Mouse (Mus musculus): ENCODE measurements around the gene Zfp839. TPM values are rescaled to one million over a fixed set of nuclear protein-coding genes. Genes with fewer than 3 reads are reported as not detected.

Zfp839 gene
- total RNA-seq (2014; rRNA removed) (4.5 and 5.9 TPM in 2 replicates), polyA plus RNA-seq (2015; fragmentation: Nextera tagmentation; extraction: Ambion mirVana) (0.63 and 2.4 TPM in 2 replicates)

- ATAC-seq = peak; percentile 93
- H3K4me1 ChIP-seq (ENCODE audit: insufficient read depth) = peaks cover 5% of the 10 kb centered on the region; the same call in 1 of the 2 replicates
- TF ChIP-seq CTCF (IDR thresholded peaks at IDR 0.05; ENCODE audit: low read depth) = peak; percentile 20; the same call in 1 of the 2 replicates
- H3K27ac ChIP-seq (ENCODE audit: low read depth, low read length) = peak within 1 kb of the TSS; percentile 57
- under 1% methylated on average over 81 of the region's 89 CpGs for WGBS
- no peaks in the 10 kb centered on the region for H3K36me3 ChIP-seq (ENCODE audit: insufficient read depth)
- peak within 1 kb of the TSS; percentile 79 for H3K9ac ChIP-seq
- peak within 1 kb of the TSS; percentile 87 for H3K4me3 ChIP-seq (ENCODE audit: low read depth, low read length)
- peaks cover 6% of the 10 kb centered on the region for H3K27me3 ChIP-seq (ENCODE audit: insufficient read depth, low read length)
- H3K4me2 ChIP-seq (ENCODE audit: low read depth) = peak within 1 kb of the TSS; percentile 84
- peak; percentile 88 for DNase-seq
- no peaks in the 10 kb centered on the region for H3K9me3 ChIP-seq (ENCODE audit: low read length)
These were observed at the start of gene Zfp839 for GRCm38 (mm10) chr12:110850010-110850928. Zfp839 (plus strand) TSS chr12:110850253.

- Histone ChIP-seq H3K9ac (no peak overlapping the region), H3K4me2 (ENCODE audit: low read depth) (no peak overlapping the region), H3K9me3 (ENCODE audit: low read length) (no peaks in the 10 kb centered on the region), H3K4me3 (ENCODE audit: low read depth, low read length) (no peak overlapping the region), H3K27ac (ENCODE audit: low read depth, low read length) (no peak overlapping the region), H3K36me3 (ENCODE audit: insufficient read depth) (peaks cover 5% of the 10 kb centered on the region), H3K4me1 (ENCODE audit: insufficient read depth) (no peaks in the 10 kb centered on the region), H3K27me3 (ENCODE audit: insufficient read depth, low read length) (no peaks in the 10 kb centered on the region)
- ATAC-seq = no peak
- DNase-seq = no peak
- TF ChIP-seq CTCF (IDR thresholded peaks at IDR 0.05; ENCODE audit: low read depth) = no peak
- WGBS = 86% methylated on average over 10 of the region's 10 CpGs
These were observed 48.1 kb upstream of the Zfp839 start for GRCm38 (mm10) chr12:110801876-110802464.

GRCm38 (mm10) chr12:110802674-110803297 lies 47.3 kb upstream of the Zfp839 start:
- ATAC-seq (no peak), DNase-seq (no peak)
- H3K4me1 ChIP-seq (ENCODE audit: insufficient read depth) = no peaks in the 10 kb centered on the region
- 0 out of 2 replicates have a peak overlapping the region, but pooled peaks have one; percentile 29 for H3K27ac ChIP-seq (ENCODE audit: low read depth, low read length)
- H3K4me2 ChIP-seq (ENCODE audit: low read depth) = no peak overlapping the region
- 90% methylated on average over 5 of the region's 5 CpGs for WGBS
- no peak overlapping the region for H3K9ac ChIP-seq
- TF ChIP-seq CTCF (IDR thresholded peaks at IDR 0.05; ENCODE audit: low read depth) = no peak
- H3K4me3 ChIP-seq (ENCODE audit: low read depth, low read length) = no peak overlapping the region
- no peaks in the 10 kb centered on the region for H3K9me3 ChIP-seq (ENCODE audit: low read length)
- H3K27me3 ChIP-seq (ENCODE audit: insufficient read depth, low read length) = no peaks in the 10 kb centered on the region
- H3K36me3 ChIP-seq (ENCODE audit: insufficient read depth) = peaks cover 7% of the 10 kb centered on the region

- Histone ChIP-seq H3K27me3 (ENCODE audit: insufficient read depth, low read length) (no peaks in the 10 kb centered on the region), H3K9me3 (ENCODE audit: low read length) (no peaks in the 10 kb centered on the region), H3K27ac (ENCODE audit: low read depth, low read length) (no peak overlapping the region), H3K9ac (no peak overlapping the region), H3K4me1 (ENCODE audit: insufficient read depth) (no peaks in the 10 kb centered on the region), H3K4me3 (ENCODE audit: low read depth, low read length) (no peak overlapping the region), H3K36me3 (ENCODE audit: insufficient read depth) (peaks cover 11% of the 10 kb centered on the region), H3K4me2 (ENCODE audit: low read depth) (no peak overlapping the region)
- no peak for TF ChIP-seq CTCF (IDR thresholded peaks at IDR 0.05; ENCODE audit: low read depth)
- WGBS = 17% methylated on average over 10 of the region's 10 CpGs
- ATAC-seq (peak; percentile 58; the same call in 1 of the 2 replicates), DNase-seq (peak; percentile 16)
These were observed 45.8 kb upstream of the Zfp839 start for GRCm38 (mm10) chr12:110804261-110804660.

- 0 out of 2 replicates have a peak, but pooled peaks have one; percentile 19 for TF ChIP-seq CTCF (IDR thresholded peaks at IDR 0.05; ENCODE audit: low read depth)
- 66% methylated on average over 3 of the region's 3 CpGs for WGBS
- DNase-seq = no peak
These were observed 43.6 kb upstream of the Zfp839 start for GRCm38 (mm10) chr12:110806301-110806970.

GRCm38 (mm10) chr12:110808430-110808829 lies 41.6 kb upstream of the Zfp839 start:
- Histone ChIP-seq H3K4me2 (ENCODE audit: low read depth) (no peak overlapping the region), H3K27ac (ENCODE audit: low read depth, low read length) (no peak overlapping the region), H3K27me3 (ENCODE audit: insufficient read depth, low read length) (no peaks in the 10 kb centered on the region), H3K9me3 (ENCODE audit: low read length) (no peaks in the 10 kb centered on the region), H3K4me1 (ENCODE audit: insufficient read depth) (no peaks in the 10 kb centered on the region), H3K9ac (no peak overlapping the region), H3K4me3 (ENCODE audit: low read depth, low read length) (no peak overlapping the region), H3K36me3 (ENCODE audit: insufficient read depth) (peaks cover 19% of the 10 kb centered on the region)
- WGBS = 21% methylated on average over 10 of the region's 10 CpGs
- ATAC-seq (no peak), DNase-seq (no peak)
- TF ChIP-seq CTCF (IDR thresholded peaks at IDR 0.05; ENCODE audit: low read depth) = no peak

More at GRCm38 (mm10) chr12:110806301-110806970, 43.6 kb upstream of the Zfp839 start:
- Histone ChIP-seq H3K27ac (ENCODE audit: low read depth, low read length) (no peak overlapping the region), H3K4me1 (ENCODE audit: insufficient read depth) (no peaks in the 10 kb centered on the region), H3K9ac (no peak overlapping the region), H3K27me3 (ENCODE audit: insufficient read depth, low read length) (no peaks in the 10 kb centered on the region), H3K36me3 (ENCODE audit: insufficient read depth) (peaks cover 11% of the 10 kb centered on the region; the same call in 1 of the 2 replicates), H3K4me2 (ENCODE audit: low read depth) (no peak overlapping the region), H3K9me3 (ENCODE audit: low read length) (no peaks in the 10 kb centered on the region), H3K4me3 (ENCODE audit: low read depth, low read length) (no peak overlapping the region)
- ATAC-seq = no peak

Data from forebrain, postnatal 0 days (tissue).